Mouse (Mus musculus): ENCODE measurements around the gene Wdr46.

GRCm38 (mm10) chr17:33908331-33909076, 32.0 kb upstream of the Wdr46 start:
- TF ChIP-seq GABPA (IDR thresholded peaks at IDR 0.05; ENCODE audit: insufficient replicate concordance, low read depth, low read length) (no peak), HCFC1 (IDR thresholded peaks at IDR 0.05; ENCODE audit: low read depth, low read length) (no peak; the same call in 1 of the 2 replicates), EP300 (IDR thresholded peaks at IDR 0.05; ENCODE audit: low read length) (no peak), POLR2A (IDR thresholded peaks at IDR 0.05; ENCODE audit: low read depth, low read length) (no peak), USF1 (IDR thresholded peaks at IDR 0.05; ENCODE audit: low read depth, low read length) (no peak), USF2 (conservative IDR thresholded peaks at IDR 0.05; ENCODE audit: low read depth, low read length) (no peak), ETS1 (conservative IDR thresholded peaks at IDR 0.05; ENCODE audit: low read depth, low read length) (no peak)
